In genomic region chr17:4563641-4564040, GRCm38 (mm10) we compare ENCODE assay signal across 10 mouse cellular contexts.
"Had no signal": no experiment of that assay in that cellular context is flagged by ENCODE, and none has a peak within 500 bp of the region (broad histone marks: within the 10 kb centered on the region; RNA-seq: fewer than 3 reads in every experiment).

No protein-coding gene starts in this region.

- H3K4me1 ChIP-seq: limb, embryonic 10.5 days; liver, embryonic 15.5 days; neural tube, embryonic 12.5 days had no signal

- H3K27me3 ChIP-seq: liver, embryonic 15.5 days; neural tube, embryonic 12.5 days had no signal

- H3K4me2 ChIP-seq: liver, embryonic 11.5 days; liver, embryonic 15.5 days; neural tube, embryonic 12.5 days had no signal

- H3K36me3 ChIP-seq: limb, embryonic 10.5 days; liver, embryonic 15.5 days; neural tube, embryonic 12.5 days had no signal

- H3K9ac ChIP-seq: liver, embryonic 15.5 days; neural tube, embryonic 12.5 days had no signal

- H3K27ac ChIP-seq: left cerebral cortex, adult 2 months; limb, embryonic 10.5 days; liver, embryonic 15.5 days; neural tube, embryonic 12.5 days had no signal

- H3K4me3 ChIP-seq: left cerebral cortex, adult 2 months; limb, embryonic 10.5 days; liver, embryonic 15.5 days; neural tube, embryonic 12.5 days had no signal

- H3K9me3 ChIP-seq: limb, embryonic 10.5 days; liver, embryonic 15.5 days; neural tube, embryonic 12.5 days had no signal

- DNase-seq: lung, adult 2 months; lung, postnatal 36 days; midbrain, embryonic 14.5 days; thymus, adult 2 months; thymus, postnatal 25 days had no signal
